Mouse (Mus musculus): ENCODE measurements around the gene Dnajc25.
A peak's percentile ranks its signal among the peaks of the same experiment; 100 is the strongest.

Gene Dnajc25

GRCm38 (mm10) chr4:58994762-58995161, at the start of gene Dnajc25:
Gene Dnajc25 (plus strand): TSS chr4:58995062.
- DNase-seq (ENCODE audit: low spot score in 2 of 2) = no peak

GRCm38 (mm10) chr4:58948391-58948790, 46.5 kb upstream of the Dnajc25 start:
- DNase-seq (ENCODE audit: low spot score in 2 of 2) = no peak

GRCm38 (mm10) chr4:58952630-58953029, 42.2 kb upstream of the Dnajc25 start:
- DNase-seq (ENCODE audit: low spot score in 2 of 2) = no peak

GRCm38 (mm10) chr4:58961719-58962118, 33.1 kb upstream of the Dnajc25 start:
- no peak for DNase-seq (ENCODE audit: low spot score in 2 of 2)

- DNase-seq (ENCODE audit: low spot score in 2 of 2) = no peak
These were observed 31.6 kb upstream of the Dnajc25 start for GRCm38 (mm10) chr4:58963271-58963670.

GRCm38 (mm10) chr4:58965136-58965535, 29.7 kb upstream of the Dnajc25 start:
- no peak for DNase-seq (ENCODE audit: low spot score in 2 of 2)

GRCm38 (mm10) chr4:58970678-58971077, 24.2 kb upstream of the Dnajc25 start:
- DNase-seq (ENCODE audit: low spot score in 2 of 2) = no peak

- no peak for DNase-seq (ENCODE audit: low spot score in 2 of 2)
These were observed 19.2 kb upstream of the Dnajc25 start for GRCm38 (mm10) chr4:58975711-58976110.

GRCm38 (mm10) chr4:58981421-58981820, 13.4 kb upstream of the Dnajc25 start:
- no peak for DNase-seq (ENCODE audit: low spot score in 2 of 2)

- DNase-seq (ENCODE audit: low spot score in 2 of 2) = no peak
These were observed 12.1 kb upstream of the Dnajc25 start for GRCm38 (mm10) chr4:58982806-58983205.

- DNase-seq (ENCODE audit: low spot score in 2 of 2) = peak; percentile 69 to 79
These were observed 9.7 kb upstream of the Dnajc25 start for GRCm38 (mm10) chr4:58985157-58985648.

- DNase-seq (ENCODE audit: low spot score in 2 of 2) = peak; percentile 58 to 74
These were observed 8.2 kb upstream of the Dnajc25 start, which contains the start of gene Ptgr1 for GRCm38 (mm10) chr4:58986540-58987190. Gene Ptgr1 (minus strand): TSS chr4:58987119.

GRCm38 (mm10) chr4:58989303-58989898, 5.5 kb upstream of the Dnajc25 start:
- no peak for DNase-seq (ENCODE audit: low spot score in 2 of 2)

- no peak for DNase-seq (ENCODE audit: low spot score in 2 of 2)
These were observed 4.0 kb upstream of the Dnajc25 start for GRCm38 (mm10) chr4:58990609-58991434.

GRCm38 (mm10) chr4:58992195-58992594, 2.7 kb upstream of the Dnajc25 start:
- no peak for DNase-seq (ENCODE audit: low spot score in 2 of 2)

GRCm38 (mm10) chr4:58995251-58995693, 410 bp downstream of the Dnajc25 start:
- no peak for DNase-seq (ENCODE audit: low spot score in 2 of 2)

- no peak for DNase-seq (ENCODE audit: low spot score in 2 of 2)
These were observed 2.2 kb downstream of the Dnajc25 start for GRCm38 (mm10) chr4:58997081-58997480.

- DNase-seq (ENCODE audit: low spot score in 2 of 2) = no peak
These were observed 3.8 kb downstream of the Dnajc25 start for GRCm38 (mm10) chr4:58998688-58999087.

- DNase-seq (ENCODE audit: low spot score in 2 of 2) = peak; percentile 43 to 77
These were observed 4.8 kb downstream of the Dnajc25 start for GRCm38 (mm10) chr4:58999686-59000085.

GRCm38 (mm10) chr4:59000614-59001013, 5.8 kb downstream of the Dnajc25 start:
- DNase-seq (ENCODE audit: low spot score in 2 of 2) = no peak

GRCm38 (mm10) chr4:59002948-59003805, 8.3 kb downstream of the Dnajc25 start, which contains the start of gene Gm20503:
Gene Gm20503 (plus strand): TSS chr4:59003210.
- peak; percentile 79 to 89 for DNase-seq (ENCODE audit: low spot score in 2 of 2)
